ENCODE assay signal across 16 mouse cellular contexts in genomic region chr4:120071842-120072507, GRCm38 (mm10). TPM values are rescaled to one million over a fixed set of nuclear protein-coding genes. Genes with fewer than 3 reads are reported as not detected.
DNase-seq lines count a peak whose midpoint lies in the region; ATAC-seq lines count a peak whose summit lies in the region.
"Had no signal": no experiment of that assay in that cellular context is flagged by ENCODE, and none has a peak within 500 bp of the region (broad histone marks: within the 10 kb centered on the region; RNA-seq: fewer than 3 reads in every experiment).

No protein-coding gene starts in this region.

- 55% methylated on average over 15 of the region's 15 CpGs for whole genome bisulfite sequencing in forebrain, embryonic 14.5 days
- 79% methylated on average over 15 of the region's 15 CpGs for WGBS in forebrain, embryonic 10.5 days

- H3K4me3 ChIP-seq in forebrain, embryonic 14.5 days (ENCODE audit: low read depth, low read length) = no peak overlapping the region
- H3K4me3 ChIP-seq in forebrain, embryonic 10.5 days = no peak overlapping the region
- H3K4me3 ChIP-seq: neural tube, embryonic 12.5 days had no signal

- H3K9me3 ChIP-seq in forebrain, embryonic 14.5 days (replicated peaks; ENCODE audit: control insufficient read depth, low read length) = no peaks in the 10 kb centered on the region
- H3K9me3 ChIP-seq in forebrain, embryonic 10.5 days = no peaks in the 10 kb centered on the region
- H3K9me3 ChIP-seq: neural tube, embryonic 12.5 days had no signal

- H3K4me1 ChIP-seq in forebrain, embryonic 14.5 days (ENCODE audit: control insufficient read depth, insufficient read depth, low read length) = no peaks in the 10 kb centered on the region; the same call in 1 of the 2 replicates
- H3K4me1 ChIP-seq in forebrain, embryonic 10.5 days = peaks cover 14% of the 10 kb centered on the region

- intact Hi-C loops in gastrocnemius, postnatal 14 days (cut with DNase I; ENCODE audit: low total_unique reads) = no loop called here
- intact Hi-C loops in left cerebral cortex, postnatal 14 days (cut with DNase I) = no loop called here

- no peaks in the 10 kb centered on the region for H3K27me3 ChIP-seq in forebrain, embryonic 14.5 days (replicated peaks; ENCODE audit: control insufficient read depth, insufficient read depth, low read length)
- 0 out of 2 replicates have a peak, but pooled peaks cover 4% of the 10 kb centered on the region for H3K27me3 ChIP-seq in forebrain, embryonic 10.5 days (ENCODE audit: poor library complexity, severe bottlenecking)
- H3K27me3 ChIP-seq: neural tube, embryonic 12.5 days had no signal

- H3K9ac ChIP-seq in forebrain, embryonic 14.5 days (ENCODE audit: low read length) = no peak overlapping the region
- H3K9ac ChIP-seq: neural tube, embryonic 12.5 days had no signal

- no peak for ATAC-seq in forebrain, embryonic 14.5 days
- no peak for ATAC-seq in CD4-positive, CD25-positive, alpha-beta regulatory T cell, adult 4 months

- H3K27ac ChIP-seq in forebrain, embryonic 14.5 days (ENCODE audit: low read depth, low read length) = no peak overlapping the region
- H3K27ac ChIP-seq in forebrain, embryonic 10.5 days = no peak overlapping the region
- H3K27ac ChIP-seq: neural tube, embryonic 12.5 days had no signal

- H3K4me2 ChIP-seq in forebrain, embryonic 14.5 days (ENCODE audit: low read length) = no peak overlapping the region
- H3K4me2 ChIP-seq: liver, embryonic 11.5 days; neural tube, embryonic 12.5 days had no signal

- DNase-seq in forebrain, embryonic 14.5 days (ENCODE audit: low spot score) = peak; percentile 10
- DNase-seq in forebrain, embryonic 10.5 days (ENCODE audit: extremely low spot score, low spot score) = no peak
- peak; percentile 37 for DNase-seq in Muller cell, postnatal 12 days (ENCODE audit: inconsistent ontology term)
- DNase-seq in gastrocnemius, postnatal 14 days = peak; percentile 41
- peak; percentile 28 for DNase-seq in lung, postnatal 14 days
- no peak for DNase-seq in ovary, adult 18-20 months (ENCODE audit: low spot score)
- DNase-seq in left cerebral cortex, postnatal 14 days (ENCODE audit: low spot score in 2 of 2) = no peak
- DNase-seq: kidney, adult 2 months; right cerebral cortex, adult 18-20 months had no signal

- no peaks in the 10 kb centered on the region for H3K36me3 ChIP-seq in forebrain, embryonic 14.5 days (ENCODE audit: control insufficient read depth, insufficient read depth, low read length)
- H3K36me3 ChIP-seq in forebrain, embryonic 10.5 days (replicated peaks) = no peaks in the 10 kb centered on the region
- H3K36me3 ChIP-seq: neural tube, embryonic 12.5 days had no signal

RNA-seq across cellular contexts. Expression of gene AL607142.1, which starts 7.2 kb away (rescaled TPM):
- not detected in 2 replicates for polyA plus RNA-seq in forebrain, embryonic 14.5 days (2014; fragmentation: Nextera tagmentation; extraction: Ambion mirVana)
- not detected in 2 replicates for polyA plus RNA-seq in forebrain, embryonic 10.5 days (2016; fragmentation: Nextera tagmentation; extraction: Ambion mirVana)
- total RNA-seq in gastrocnemius, postnatal 14 days (2021) = not detected
- total RNA-seq in left cerebral cortex, postnatal 14 days (2021) = not detected
- not detected for polyA plus RNA-seq in CD4-positive, CD25-positive, alpha-beta regulatory T cell, adult 4 months (2017; shearing (Covaris generic))
- total RNA-seq: gastrocnemius, postnatal 36 days; heart, postnatal 10 days; layer of hippocampus, postnatal 10 days had no signal
- polyA plus RNA-seq: cortical plate, adult 2 months; kidney, adult 2 months; liver, embryonic 11.5 days; neural tube, embryonic 12.5 days had no signal

Comparison
In these comparisons a context has a peak if more than half of its experiments do, and no peak if none do; other contexts are left out.
1. DNase-seq: peak in forebrain, embryonic 14.5 days (single experiment), Muller cell, postnatal 12 days (single experiment), gastrocnemius, postnatal 14 days (single experiment) and lung, postnatal 14 days (single experiment); none in forebrain, embryonic 10.5 days (single experiment), ovary, adult 18-20 months (single experiment) and left cerebral cortex, postnatal 14 days (0 of 2).